Mouse (Mus musculus) thymus, adult 2 months (tissue): Measurements from ENCODE around the gene Prm2.

Experiments used
- CTCF ChIP-seq: fragments of 200-500 bp; IDR thresholded peaks from 2 replicates; pipeline ENCODE4 v1.5.1; 2012; ENCODE audit warnings: mild to moderate bottlenecking, control low read depth, low read length, moderate library complexity, borderline replicate concordance; ENCODE audit not compliant: control insufficient read depth, poor library complexity, insufficient read depth; ENCODE audit errors: extremely low read depth
- POLR2A ChIP-seq: fragments of 200-500 bp; IDR thresholded peaks from 2 replicates; pipeline ENCODE4 v1.6.1; 2012; ENCODE audit warnings: mild to moderate bottlenecking, low read length, control low read depth, moderate library complexity; ENCODE audit not compliant: control insufficient read depth, poor library complexity, insufficient read depth; ENCODE audit errors: extremely low read depth

DNA sequence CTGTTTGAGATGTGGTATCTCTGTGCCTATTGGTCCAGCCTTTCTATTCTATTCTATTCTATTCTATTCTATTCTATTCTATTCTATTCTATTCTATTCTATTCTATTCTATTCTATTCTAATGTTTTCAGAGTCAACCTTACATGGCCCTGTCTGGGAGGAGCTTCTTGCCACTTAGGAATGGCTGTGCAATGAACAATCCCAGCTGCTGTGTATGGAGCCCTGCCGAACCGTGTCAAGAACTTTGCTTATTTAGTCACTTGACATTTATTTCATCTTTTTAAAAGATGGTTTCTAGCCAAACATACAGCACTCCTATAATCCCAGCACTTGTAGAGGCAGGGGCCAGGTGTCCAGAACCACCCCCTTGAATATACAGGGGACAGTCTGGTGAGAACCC is 31.6 kb downstream of the Prm2 start:
- TF ChIP-seq CTCF (no peak), POLR2A (no peak)
